Mouse (Mus musculus): ENCODE results near the gene Utp15. TPM values are rescaled to one million over a fixed set of nuclear protein-coding genes. Genes with fewer than 3 reads are reported as not detected.

The Utp15 gene
- polyA plus RNA-seq, 1 experiment from 2014 or later = 26.9 TPM

DNA sequence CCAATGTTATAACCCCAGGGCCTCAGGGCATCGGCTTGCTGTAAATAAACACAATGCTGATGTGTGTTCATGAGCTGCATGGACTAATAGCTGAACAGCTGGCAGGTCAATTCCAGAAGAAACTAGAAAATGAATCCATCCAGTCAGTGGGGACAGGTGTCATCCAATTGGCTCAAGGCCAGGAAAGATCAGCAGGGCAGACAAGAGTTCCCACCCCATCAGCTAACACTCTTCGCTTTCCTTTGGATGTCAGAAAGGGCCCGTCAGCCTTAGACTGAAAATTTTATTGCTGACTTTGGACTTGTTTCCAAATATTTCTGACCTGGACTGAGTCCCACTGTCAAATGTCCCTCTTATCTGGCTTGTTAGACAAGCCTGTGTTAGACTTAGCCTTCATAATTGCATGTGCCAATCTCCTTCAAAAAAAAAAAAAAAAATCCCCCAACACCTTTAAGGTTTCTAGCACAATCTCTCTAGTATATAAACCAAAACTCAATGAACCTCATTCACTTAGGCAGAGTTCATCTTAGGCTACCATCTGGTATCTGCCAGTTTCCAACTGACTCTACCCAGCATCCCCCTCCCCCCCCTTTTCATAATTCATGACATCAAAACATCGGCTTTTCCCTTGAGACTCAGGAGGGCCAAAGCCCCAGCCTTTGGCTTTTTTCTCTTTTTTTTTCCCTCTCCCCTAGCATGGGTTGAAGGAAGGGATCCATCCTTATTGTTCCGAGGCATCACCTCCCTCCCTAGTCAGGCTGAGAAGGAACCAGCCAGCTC lies 18.1 kb downstream of the Utp15 start:
- 69% methylated on average over 5 of the region's 5 CpGs for WGBS
- Histone ChIP-seq H3K36me3 (peaks cover 26% of the 10 kb centered on the region), H3K4me3 (no peak overlapping the region), H3K4me1 (no peaks in the 10 kb centered on the region), H3K27ac (no peak overlapping the region), H3K27me3 (no peaks in the 10 kb centered on the region), H3K9me3 (no peaks in the 10 kb centered on the region), H3K9ac (no peak overlapping the region), H3K4me2 (no peak overlapping the region)
- no peak for ATAC-seq (ENCODE audit: insufficient number of reproducible peaks, low FRiP score, low TSS enrichment, low read depth)

DNA sequence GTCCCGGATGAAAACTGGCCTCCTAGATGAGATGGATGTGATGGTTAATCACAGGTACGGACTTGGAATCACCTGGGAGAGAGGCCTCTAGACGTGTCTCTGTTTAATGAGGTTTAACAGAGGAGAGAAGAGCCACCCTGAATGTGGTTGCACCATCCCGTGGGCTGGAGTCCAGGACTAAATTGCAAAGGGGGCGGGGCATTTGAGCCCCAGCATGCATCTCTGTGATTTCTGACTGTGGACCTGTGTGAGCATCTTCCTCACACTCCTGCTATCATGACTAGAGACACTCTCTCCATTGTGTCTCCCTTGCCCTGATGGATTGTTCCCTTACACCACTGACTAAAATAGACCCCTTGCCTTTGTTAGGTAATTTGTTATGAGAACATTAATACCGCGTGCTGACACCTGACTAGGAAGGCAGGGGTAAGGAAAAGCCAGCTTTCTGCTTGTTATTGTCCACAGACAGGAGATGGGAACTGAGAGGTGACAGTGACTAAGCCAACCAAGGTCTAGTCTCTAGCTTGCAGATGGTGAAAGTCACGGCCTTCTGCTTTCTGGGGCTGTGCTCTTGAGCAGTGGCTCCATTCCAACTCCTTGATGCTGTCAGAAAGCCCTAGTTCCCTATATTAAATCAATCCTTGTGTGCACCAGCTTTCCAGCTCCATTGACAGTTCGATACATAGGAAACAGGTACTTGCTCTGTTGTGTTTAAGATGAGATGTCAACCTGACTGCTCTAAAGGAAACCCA lies 21.1 kb downstream of the Utp15 start:
- Histone ChIP-seq H3K9me3 (no peaks in the 10 kb centered on the region), H3K4me1 (no peaks in the 10 kb centered on the region), H3K9ac (no peak overlapping the region), H3K4me2 (no peak overlapping the region), H3K27me3 (no peaks in the 10 kb centered on the region), H3K27ac (no peak overlapping the region), H3K36me3 (no peaks in the 10 kb centered on the region), H3K4me3 (no peak overlapping the region)
- ATAC-seq (ENCODE audit: insufficient number of reproducible peaks, low FRiP score, low TSS enrichment, low read depth) = no peak
- 67% methylated on average over 9 of the region's 9 CpGs for WGBS

DNA sequence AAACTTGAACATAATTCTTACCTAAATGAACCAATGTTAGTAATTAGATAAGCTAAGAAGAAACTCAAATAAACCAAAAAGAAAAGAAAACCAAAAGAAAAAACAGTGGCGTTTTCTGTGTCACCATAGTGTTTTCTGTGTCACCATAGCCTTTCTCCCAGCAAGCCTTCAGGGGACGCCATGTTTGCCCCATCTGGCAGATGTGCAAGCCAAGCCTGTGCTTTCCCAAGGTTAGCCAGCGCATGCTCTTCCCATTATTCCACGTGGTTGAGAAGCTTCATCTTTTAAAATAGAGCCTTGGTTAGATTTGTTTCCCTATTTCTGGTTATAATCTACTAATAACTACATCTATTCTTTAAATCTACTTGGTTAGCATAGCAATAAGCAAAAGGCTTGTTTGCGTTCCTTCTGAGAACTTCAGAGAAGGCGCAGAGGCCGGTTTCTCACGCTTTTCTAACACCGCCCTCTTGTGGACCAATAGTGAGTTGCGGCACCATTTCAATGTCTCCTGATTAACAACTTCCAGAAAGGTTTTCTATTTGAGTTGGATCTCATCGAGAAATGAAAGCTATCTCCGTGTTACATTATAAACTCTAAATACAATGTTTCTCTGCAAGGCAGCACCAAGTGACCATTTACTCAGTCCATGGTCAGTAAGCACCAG lies 22.7 kb downstream of the Utp15 start:
- ATAC-seq (ENCODE audit: insufficient number of reproducible peaks, low FRiP score, low TSS enrichment, low read depth) = no peak
- no peak overlapping the region for H3K27ac ChIP-seq
- H3K4me2 ChIP-seq = no peak overlapping the region
- no peak overlapping the region for H3K4me3 ChIP-seq
- H3K4me1 ChIP-seq = no peaks in the 10 kb centered on the region
- no peaks in the 10 kb centered on the region for H3K9me3 ChIP-seq
- 17% methylated on average over 12 of the region's 12 CpGs for WGBS
- no peaks in the 10 kb centered on the region for H3K27me3 ChIP-seq
- no peak overlapping the region for H3K9ac ChIP-seq
- H3K36me3 ChIP-seq = no peaks in the 10 kb centered on the region

DNA sequence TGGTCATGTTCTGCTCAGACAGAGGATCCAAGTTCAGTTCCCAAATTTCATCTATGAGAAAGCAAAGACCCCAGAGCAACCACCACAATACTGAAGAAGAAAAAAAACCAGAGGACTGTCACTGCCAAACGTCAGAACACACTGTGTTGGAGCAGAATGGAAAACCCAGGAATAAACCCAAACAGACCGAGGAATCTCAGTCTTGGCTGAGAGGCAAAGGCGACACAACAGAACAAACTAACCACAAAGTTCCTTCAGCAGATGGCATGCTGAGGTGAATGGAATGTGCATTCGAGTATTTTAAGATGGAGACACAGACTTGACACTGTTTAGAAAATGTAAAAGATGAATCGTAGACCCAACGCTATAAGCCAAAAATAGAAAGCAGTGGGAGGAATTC lies 27.4 kb downstream of the Utp15 start:
- H3K9ac ChIP-seq = no peak overlapping the region
- no peak overlapping the region for H3K27ac ChIP-seq
- no peak for ATAC-seq (ENCODE audit: insufficient number of reproducible peaks, low FRiP score, low TSS enrichment, low read depth)
- no peaks in the 10 kb centered on the region for H3K9me3 ChIP-seq
- H3K4me3 ChIP-seq = no peak overlapping the region
- no peaks in the 10 kb centered on the region for H3K27me3 ChIP-seq
- WGBS = 73% methylated on average over 6 of the region's 6 CpGs
- H3K4me2 ChIP-seq = no peak overlapping the region
- no peaks in the 10 kb centered on the region for H3K4me1 ChIP-seq
- H3K36me3 ChIP-seq = no peaks in the 10 kb centered on the region

- Histone ChIP-seq H3K27ac (no peak overlapping the region), H3K4me2 (no peak overlapping the region), H3K9ac (no peak overlapping the region), H3K27me3 (no peaks in the 10 kb centered on the region), H3K36me3 (no peaks in the 10 kb centered on the region), H3K4me1 (no peaks in the 10 kb centered on the region), H3K4me3 (no peak overlapping the region), H3K9me3 (no peaks in the 10 kb centered on the region)
- WGBS = 83% methylated on average over 1 of the region's 1 CpGs
- ATAC-seq (ENCODE audit: insufficient number of reproducible peaks, low FRiP score, low TSS enrichment, low read depth) = no peak
These were observed 32.3 kb downstream of the Utp15 start for GRCm38 (mm10) chr13:98230511-98230910.

- no peak for ATAC-seq (ENCODE audit: insufficient number of reproducible peaks, low FRiP score, low TSS enrichment, low read depth)
- Histone ChIP-seq H3K9me3 (no peaks in the 10 kb centered on the region), H3K27me3 (no peaks in the 10 kb centered on the region), H3K4me1 (0 out of 2 replicates have a peak, but pooled peaks cover 3% of the 10 kb centered on the region), H3K27ac (no peak overlapping the region), H3K36me3 (no peaks in the 10 kb centered on the region), H3K9ac (no peak overlapping the region), H3K4me2 (no peak overlapping the region), H3K4me3 (no peak overlapping the region)
- WGBS = 64% methylated on average over 2 of the region's 2 CpGs
These were observed 36.6 kb downstream of the Utp15 start for GRCm38 (mm10) chr13:98226225-98226624.

- H3K4me1 ChIP-seq = 0 out of 2 replicates have a peak, but pooled peaks cover 3% of the 10 kb centered on the region
- 28% methylated on average over 12 of the region's 12 CpGs for WGBS
- no peak overlapping the region for H3K9ac ChIP-seq
- no peaks in the 10 kb centered on the region for H3K27me3 ChIP-seq
- no peak overlapping the region for H3K27ac ChIP-seq
- H3K36me3 ChIP-seq = no peaks in the 10 kb centered on the region
- no peak overlapping the region for H3K4me3 ChIP-seq
- ATAC-seq (ENCODE audit: insufficient number of reproducible peaks, low FRiP score, low TSS enrichment, low read depth) = no peak
- no peaks in the 10 kb centered on the region for H3K9me3 ChIP-seq
- H3K4me2 ChIP-seq = 0 out of 2 replicates have a peak overlapping the region, but pooled peaks have one; percentile 7
These were observed 40.0 kb downstream of the Utp15 start for GRCm38 (mm10) chr13:98222848-98223247.

DNA sequence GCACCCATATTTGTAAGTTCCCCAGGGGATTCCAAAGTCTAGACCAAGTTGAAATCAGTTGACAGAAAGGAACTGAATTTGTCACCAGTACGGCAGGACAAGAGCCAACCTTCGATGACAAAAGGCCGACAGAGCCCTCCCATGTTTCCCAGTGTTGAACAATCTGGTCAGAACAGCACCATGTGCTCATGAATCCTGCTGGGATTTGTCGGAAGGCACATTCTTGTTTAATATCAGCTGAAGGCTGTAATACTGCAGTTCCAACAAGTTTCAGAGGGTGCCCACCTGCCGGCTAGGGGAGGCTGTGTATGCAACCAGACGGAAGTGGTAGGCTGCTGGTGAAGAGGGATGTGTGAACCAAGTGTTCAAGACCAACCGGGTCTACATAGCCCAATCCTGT lies 52.7 kb downstream of the Utp15 start:
- Histone ChIP-seq H3K36me3 (no peaks in the 10 kb centered on the region), H3K4me3 (no peak overlapping the region), H3K27ac (no peak overlapping the region), H3K9me3 (no peaks in the 10 kb centered on the region), H3K4me1 (peaks cover 9% of the 10 kb centered on the region), H3K4me2 (no peak overlapping the region), H3K27me3 (peaks cover 6% of the 10 kb centered on the region), H3K9ac (no peak overlapping the region)
- 79% methylated on average over 7 of the region's 7 CpGs for WGBS
- ATAC-seq (ENCODE audit: insufficient number of reproducible peaks, low FRiP score, low TSS enrichment, low read depth) = no peak

- no peak overlapping the region for H3K27ac ChIP-seq
- no peaks in the 10 kb centered on the region for H3K36me3 ChIP-seq
- peaks cover 6% of the 10 kb centered on the region for H3K27me3 ChIP-seq
- no peak for ATAC-seq (ENCODE audit: insufficient number of reproducible peaks, low FRiP score, low TSS enrichment, low read depth)
- no peak overlapping the region for H3K4me3 ChIP-seq
- H3K4me2 ChIP-seq = no peak overlapping the region
- 37% methylated on average over 9 of the region's 9 CpGs for WGBS
- peaks cover 11% of the 10 kb centered on the region for H3K4me1 ChIP-seq
- no peak overlapping the region for H3K9ac ChIP-seq
- no peaks in the 10 kb centered on the region for H3K9me3 ChIP-seq
These were observed 54.0 kb downstream of the Utp15 start for GRCm38 (mm10) chr13:98208842-98209241.

DNA sequence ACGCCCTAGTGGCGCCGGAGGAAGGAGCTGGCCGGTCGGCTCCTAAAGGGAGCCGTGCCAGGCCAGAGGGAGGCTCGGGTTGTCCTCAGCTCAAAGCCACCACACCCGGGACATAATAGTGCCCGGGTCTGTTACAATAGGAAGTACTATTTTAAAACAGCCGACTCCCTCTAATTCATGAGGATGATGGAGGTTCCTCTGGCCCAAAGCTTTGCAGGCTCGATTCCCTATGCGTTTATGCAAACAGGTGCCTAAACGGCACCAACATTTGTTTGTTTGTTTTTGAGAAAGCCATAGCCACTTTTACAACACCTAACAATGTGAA lies 56.3 kb downstream of the Utp15 start:
- 1% methylated on average over 13 of the region's 13 CpGs for WGBS
- H3K4me2 ChIP-seq = peak overlapping the region; percentile 98
- peak overlapping the region; percentile 60 for H3K4me3 ChIP-seq
- peaks cover 11% of the 10 kb centered on the region for H3K4me1 ChIP-seq
- no peak for ATAC-seq (ENCODE audit: insufficient number of reproducible peaks, low FRiP score, low TSS enrichment, low read depth)
- no peaks in the 10 kb centered on the region for H3K9me3 ChIP-seq
- H3K9ac ChIP-seq = peak overlapping the region; percentile 45
- no peaks in the 10 kb centered on the region for H3K36me3 ChIP-seq
- H3K27me3 ChIP-seq = peaks cover 6% of the 10 kb centered on the region
- H3K27ac ChIP-seq = peak overlapping the region; percentile 57; the same call in 1 of the 2 replicates

GRCm38 (mm10) chr13:98205771-98206545 lies 56.9 kb downstream of the Utp15 start, which contains the start of gene Arhgef28:
Gene Arhgef28 (minus strand): TSS chr13:98206439.
- peak; percentile 87 for ATAC-seq (ENCODE audit: insufficient number of reproducible peaks, low FRiP score, low TSS enrichment, low read depth)
- WGBS = under 1% methylated on average over 51 of the region's 76 CpGs

More at GRCm38 (mm10) chr13:98205771-98206545, 56.9 kb downstream of the Utp15 start, which contains the start of gene Arhgef28:
- H3K27ac ChIP-seq = peak within 1 kb of the TSS; percentile 63
- no peaks in the 10 kb centered on the region for H3K36me3 ChIP-seq
- peak within 1 kb of the TSS; percentile 98 for H3K4me2 ChIP-seq
- peaks cover 6% of the 10 kb centered on the region for H3K27me3 ChIP-seq
- H3K9ac ChIP-seq = peak within 1 kb of the TSS; percentile 45
- peaks cover 11% of the 10 kb centered on the region for H3K4me1 ChIP-seq
- H3K9me3 ChIP-seq = no peaks in the 10 kb centered on the region
- peak within 1 kb of the TSS; percentile 60 for H3K4me3 ChIP-seq
